In genomic region chr12:55437122-55437826, GRCm38 (mm10) we compare ENCODE assay signal across 14 mouse cellular contexts. TPM values are rescaled to one million over a fixed set of nuclear protein-coding genes. Genes with fewer than 3 reads are reported as not detected.
A peak's percentile ranks its signal among the peaks of the same experiment; 100 is the strongest.
DNase-seq lines count a peak whose midpoint lies in the region; ATAC-seq and TF ChIP-seq lines count a peak whose summit lies in the region.
"Had no signal": no experiment of that assay in that cellular context is flagged by ENCODE, and none has a peak within 500 bp of the region (broad histone marks: within the 10 kb centered on the region; RNA-seq: fewer than 3 reads in every experiment).

No protein-coding gene starts in this region.

- H3K9me3 ChIP-seq in lung, embryonic 15.5 days: no peaks in the 10 kb centered on the region
- H3K9me3 ChIP-seq: forebrain, embryonic 13.5 days; heart, embryonic 15.5 days; midbrain, embryonic 10.5 days; neural tube, embryonic 13.5 days had no signal

- peak overlapping the region; percentile 10; the same call in 1 of the 2 replicates for H3K27ac ChIP-seq in lung, embryonic 15.5 days
- H3K27ac ChIP-seq in liver, adult 2 months (replicated peaks; ENCODE audit: insufficient read depth, low read depth, low read length): no peak overlapping the region
- H3K27ac ChIP-seq: forebrain, embryonic 13.5 days; heart, embryonic 15.5 days; neural tube, embryonic 13.5 days had no signal

- no peak overlapping the region for H3K4me2 ChIP-seq in lung, embryonic 15.5 days
- H3K4me2 ChIP-seq: forebrain, embryonic 13.5 days; heart, embryonic 15.5 days; neural tube, embryonic 13.5 days had no signal

- H3K4me3 ChIP-seq in lung, embryonic 15.5 days: no peak overlapping the region
- no peak overlapping the region for H3K4me3 ChIP-seq in liver, adult 2 months (ENCODE audit: insufficient read depth, low read depth, low read length)
- H3K4me3 ChIP-seq: forebrain, embryonic 13.5 days; heart, embryonic 15.5 days; midbrain, embryonic 10.5 days; neural tube, embryonic 13.5 days had no signal

- TF ChIP-seq POLR2A in liver, adult 2 months (IDR thresholded peaks at IDR 0.05; ENCODE audit: extremely low read depth, insufficient read depth, low read length): no peak

- no peak overlapping the region for H3K9ac ChIP-seq in lung, embryonic 15.5 days
- H3K9ac ChIP-seq in liver, adult 2 months (ENCODE audit: low read depth, low read length): no peak overlapping the region
- H3K9ac ChIP-seq: heart, embryonic 15.5 days had no signal

- no peaks in the 10 kb centered on the region for H3K36me3 ChIP-seq in lung, embryonic 15.5 days
- no peaks in the 10 kb centered on the region for H3K36me3 ChIP-seq in liver, adult 2 months (ENCODE audit: control insufficient read depth, insufficient read depth, low read length)
- H3K36me3 ChIP-seq: heart, embryonic 15.5 days; midbrain, embryonic 10.5 days; neural tube, embryonic 13.5 days had no signal

- TF ChIP-seq CTCF in liver, adult 2 months (IDR thresholded peaks at IDR 0.05; ENCODE audit: low read depth, low read length): no peak

- 49% methylated on average over 13 of the region's 13 CpGs for WGBS in lung, embryonic 15.5 days
- 48% methylated on average over 13 of the region's 13 CpGs for WGBS in liver, adult 2 months

- ATAC-seq in lung, embryonic 15.5 days (ENCODE audit: borderline replicate concordance, extremely low read depth, low FRiP score, low TSS enrichment): no peak
- ATAC-seq: forebrain, embryonic 13.5 days had no signal

- peak; percentile 36 for DNase-seq in adrenal gland, postnatal 14 days
- no peak for DNase-seq in adrenal gland, postnatal 4 days (ENCODE audit: low spot score in 2 of 2)
- no peak for DNase-seq in lung, postnatal 36 days
- peak; percentile 69 for DNase-seq in liver, adult 2 months (ENCODE audit: extremely low read depth, low read depth, low spot score)
- DNase-seq in yolk sac, embryonic 10.5 days (ENCODE audit: low spot score): peak; percentile 76
- DNase-seq in retina, embryonic 14.5 days (ENCODE audit: low spot score): no peak
- no peak for DNase-seq in layer of hippocampus, postnatal 25 days (ENCODE audit: extremely low spot score in 1 of 2, low spot score in 1 of 2)
- DNase-seq: adrenal gland, postnatal 25 days; cerebellum, adult 9-11 months had no signal

- no peaks in the 10 kb centered on the region for H3K27me3 ChIP-seq in lung, embryonic 15.5 days
- H3K27me3 ChIP-seq in liver, adult 2 months (ENCODE audit: control insufficient read depth, insufficient read depth, low read length): no peaks in the 10 kb centered on the region
- H3K27me3 ChIP-seq: forebrain, embryonic 13.5 days; heart, embryonic 15.5 days; neural tube, embryonic 13.5 days had no signal

- peaks cover 29% of the 10 kb centered on the region for H3K4me1 ChIP-seq in lung, embryonic 15.5 days
- H3K4me1 ChIP-seq in liver, adult 2 months (ENCODE audit: control insufficient read depth, insufficient read depth, low read length): peaks cover 12% of the 10 kb centered on the region

- H3K79me2 ChIP-seq in liver, adult 2 months (ENCODE audit: control insufficient read depth, insufficient read depth, low read length): no peaks in the 10 kb centered on the region

RNA-seq across cellular contexts. Expression of gene Psma6, which starts 53.3 kb away (rescaled TPM):
- 226 and 253 TPM in 2 replicates for total RNA-seq in adrenal gland, postnatal 14 days (2021)
- total RNA-seq in adrenal gland, postnatal 4 days (2021): 100 to 1,000 TPM; 234 to 258 TPM
- polyA plus RNA-seq in lung, embryonic 15.5 days (2015; fragmentation: Nextera tagmentation; extraction: Ambion mirVana): 427 and 430 TPM in 2 replicates
- total RNA-seq in liver, adult 2 months (2014; rRNA removed): 132 and 138 TPM in 2 replicates
- 51.5 and 55.1 TPM in 2 replicates for polyA plus RNA-seq in liver, adult 2 months (2012; rRNA removed)
- 100 to 1,000 TPM; 130 to 151 TPM for total RNA-seq in layer of hippocampus, postnatal 25 days (2021)

RNA-seq across cellular contexts. Expression of gene Nfkbia, which starts 55.2 kb away (rescaled TPM):
- total RNA-seq in adrenal gland, postnatal 14 days (2021): 95.5 and 107 TPM in 2 replicates
- 100 to 1,000 TPM; 108 to 131 TPM for total RNA-seq in adrenal gland, postnatal 4 days (2021)
- polyA plus RNA-seq in lung, embryonic 15.5 days (2015; fragmentation: Nextera tagmentation; extraction: Ambion mirVana): 110 and 116 TPM in 2 replicates
- 85.6 and 110 TPM in 2 replicates for total RNA-seq in liver, adult 2 months (2014; rRNA removed)
- 75.3 and 76.4 TPM in 2 replicates for polyA plus RNA-seq in liver, adult 2 months (2012; rRNA removed)
- total RNA-seq in layer of hippocampus, postnatal 25 days (2021): 10 to 100 TPM; 26.8 to 44.1 TPM

Comparison
In these comparisons a context has a peak if more than half of its experiments do, and no peak if none do; other contexts are left out.
1. DNase-seq: peak in adrenal gland, postnatal 14 days (single experiment), liver, adult 2 months (single experiment) and yolk sac, embryonic 10.5 days (single experiment); none in adrenal gland, postnatal 4 days (0 of 2), lung, postnatal 36 days (single experiment), retina, embryonic 14.5 days (single experiment) and layer of hippocampus, postnatal 25 days (0 of 2).